Mouse (Mus musculus): ENCODE measurements around the gene Gucy1b2. TPM values are rescaled to one million over a fixed set of nuclear protein-coding genes. Genes with fewer than 3 reads are reported as not detected.
A peak's percentile ranks its signal among the peaks of the same experiment; 100 is the strongest.

Gene Gucy1b2
- polyA plus RNA-seq, 1 experiment from 2014 or later: 0.55 TPM

DNA sequence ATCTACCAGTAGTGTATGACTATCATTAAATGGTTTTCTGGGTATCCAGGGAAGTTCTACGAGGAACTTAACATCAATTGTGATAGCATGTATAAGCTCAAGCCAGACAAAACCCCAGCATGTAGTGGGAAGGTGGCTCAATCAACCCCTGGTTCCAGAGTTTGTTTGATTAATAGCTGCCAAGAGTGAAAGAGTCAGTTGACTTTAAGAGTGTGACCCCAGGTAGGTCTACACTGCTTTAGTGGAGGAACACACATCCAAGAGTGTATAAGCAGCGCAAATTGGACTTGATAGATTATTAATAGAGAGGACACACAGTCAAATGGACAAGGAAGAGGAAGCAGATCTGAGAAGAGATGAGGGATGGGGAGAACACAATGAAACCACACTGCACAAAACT, 18.3 kb downstream of the Gucy1b2 start:
- no peak for ATAC-seq
- Histone ChIP-seq H3K36me3 (ENCODE audit: control insufficient read depth, insufficient read depth, low read length) (no peaks in the 10 kb centered on the region), H3K4me3 (ENCODE audit: low read depth, low read length) (no peak overlapping the region), H3K4me2 (ENCODE audit: low read length) (no peak overlapping the region), H3K4me1 (ENCODE audit: control insufficient read depth, insufficient read depth, low read length) (no peaks in the 10 kb centered on the region), H3K9ac (ENCODE audit: low read depth, low read length) (no peak overlapping the region), H3K9me3 (replicated peaks; ENCODE audit: control insufficient read depth, low read length, poor library complexity, severe bottlenecking) (no peaks in the 10 kb centered on the region), H3K27ac (ENCODE audit: low read length) (no peak overlapping the region), H3K27me3 (ENCODE audit: control insufficient read depth, insufficient read depth, low read depth, low read length) (no peaks in the 10 kb centered on the region)
- 92% methylated on average over 2 of the region's 2 CpGs for WGBS

DNA sequence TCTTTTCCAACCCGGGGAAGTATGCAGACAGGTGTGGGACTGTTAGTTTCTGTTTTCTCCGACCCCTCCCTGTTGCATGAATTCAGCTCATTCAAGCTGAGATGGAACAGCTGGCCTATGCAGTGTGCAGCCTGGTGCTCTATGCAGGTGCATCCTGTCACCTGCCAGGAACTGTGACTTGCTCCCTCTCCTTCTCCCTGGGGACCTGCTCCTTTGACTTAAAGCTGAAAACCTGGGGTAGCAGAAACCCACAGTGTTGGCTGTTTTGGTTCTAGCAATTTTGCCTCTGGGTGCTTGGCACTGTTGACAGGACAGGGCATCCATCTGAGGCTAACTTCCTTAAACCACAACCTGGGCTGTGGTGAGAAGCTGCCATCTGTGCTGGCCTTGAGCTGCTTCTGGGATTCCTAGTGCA, 30.8 kb downstream of the Gucy1b2 start:
- no peak overlapping the region for H3K9ac ChIP-seq (ENCODE audit: low read depth, low read length)
- H3K27ac ChIP-seq (ENCODE audit: low read length): no peak overlapping the region
- H3K4me1 ChIP-seq (ENCODE audit: control insufficient read depth, insufficient read depth, low read length): no peaks in the 10 kb centered on the region
- no peaks in the 10 kb centered on the region for H3K36me3 ChIP-seq (ENCODE audit: control insufficient read depth, insufficient read depth, low read length)
- no peak overlapping the region for H3K4me3 ChIP-seq (ENCODE audit: low read depth, low read length)
- 53% methylated on average over 2 of the region's 2 CpGs for WGBS
- no peaks in the 10 kb centered on the region for H3K27me3 ChIP-seq (ENCODE audit: control insufficient read depth, insufficient read depth, low read depth, low read length)
- no peak overlapping the region for H3K4me2 ChIP-seq (ENCODE audit: low read length)
- ATAC-seq: no peak
- H3K9me3 ChIP-seq (replicated peaks; ENCODE audit: control insufficient read depth, low read length, poor library complexity, severe bottlenecking): no peaks in the 10 kb centered on the region

DNA sequence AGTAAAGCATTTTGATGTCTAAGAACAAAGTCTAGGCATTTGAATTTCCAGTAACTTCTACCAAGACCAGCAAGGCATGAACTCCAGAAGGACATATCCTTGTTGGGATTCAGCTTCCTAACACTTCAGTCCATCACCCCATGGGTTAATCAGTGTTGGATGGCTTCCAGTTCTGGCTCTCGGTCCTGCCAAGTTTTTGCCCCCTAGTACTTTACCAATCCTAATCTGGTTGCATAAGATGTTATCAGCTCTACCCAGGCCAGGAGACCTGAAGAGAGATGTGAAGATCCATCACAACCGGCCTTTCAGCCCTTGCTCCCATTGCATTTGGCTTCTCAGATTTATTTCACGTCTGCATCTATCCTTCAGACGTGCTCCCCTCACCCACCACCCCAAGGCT, 33.8 kb downstream of the Gucy1b2 start:
- Histone ChIP-seq H3K9me3 (replicated peaks; ENCODE audit: control insufficient read depth, low read length, poor library complexity, severe bottlenecking) (no peaks in the 10 kb centered on the region), H3K27me3 (ENCODE audit: control insufficient read depth, insufficient read depth, low read depth, low read length) (no peaks in the 10 kb centered on the region), H3K9ac (ENCODE audit: low read depth, low read length) (no peak overlapping the region), H3K4me3 (ENCODE audit: low read depth, low read length) (no peak overlapping the region), H3K27ac (ENCODE audit: low read length) (no peak overlapping the region), H3K4me2 (ENCODE audit: low read length) (no peak overlapping the region), H3K36me3 (ENCODE audit: control insufficient read depth, insufficient read depth, low read length) (no peaks in the 10 kb centered on the region), H3K4me1 (ENCODE audit: control insufficient read depth, insufficient read depth, low read length) (no peaks in the 10 kb centered on the region; the same call in 1 of the 2 replicates)
- 61% methylated on average over 4 of the region's 4 CpGs for WGBS
- ATAC-seq: no peak

DNA sequence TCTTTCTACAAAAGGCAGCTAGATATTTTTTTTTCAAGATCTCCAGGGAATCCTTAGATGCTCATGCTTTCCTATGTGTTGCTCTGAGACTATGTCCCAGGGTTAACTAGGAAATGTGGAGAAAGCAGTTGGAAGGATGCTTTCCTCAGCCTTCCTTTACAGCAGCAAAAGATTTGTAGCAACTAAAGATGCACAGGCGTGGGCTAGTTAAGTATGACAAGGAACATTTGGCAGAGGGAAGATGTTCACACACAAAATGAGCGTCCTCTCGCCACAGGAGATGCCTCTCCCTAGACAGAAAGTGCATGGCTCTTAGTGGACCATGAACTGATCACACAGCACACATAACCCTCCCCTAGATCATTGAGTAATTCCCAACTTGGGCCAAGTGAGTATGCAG, 38.6 kb downstream of the Gucy1b2 start:
- Histone ChIP-seq H3K4me3 (ENCODE audit: low read depth, low read length) (no peak overlapping the region), H3K9me3 (replicated peaks; ENCODE audit: control insufficient read depth, low read length, poor library complexity, severe bottlenecking) (no peaks in the 10 kb centered on the region), H3K36me3 (ENCODE audit: control insufficient read depth, insufficient read depth, low read length) (no peaks in the 10 kb centered on the region), H3K4me1 (ENCODE audit: control insufficient read depth, insufficient read depth, low read length) (peaks cover 6% of the 10 kb centered on the region; the same call in 1 of the 2 replicates), H3K4me2 (ENCODE audit: low read length) (no peak overlapping the region), H3K9ac (ENCODE audit: low read depth, low read length) (no peak overlapping the region), H3K27me3 (ENCODE audit: control insufficient read depth, insufficient read depth, low read depth, low read length) (no peaks in the 10 kb centered on the region), H3K27ac (ENCODE audit: low read length) (peak overlapping the region; percentile 67)
- 90% methylated on average over 3 of the region's 3 CpGs for WGBS
- ATAC-seq: no peak

DNA sequence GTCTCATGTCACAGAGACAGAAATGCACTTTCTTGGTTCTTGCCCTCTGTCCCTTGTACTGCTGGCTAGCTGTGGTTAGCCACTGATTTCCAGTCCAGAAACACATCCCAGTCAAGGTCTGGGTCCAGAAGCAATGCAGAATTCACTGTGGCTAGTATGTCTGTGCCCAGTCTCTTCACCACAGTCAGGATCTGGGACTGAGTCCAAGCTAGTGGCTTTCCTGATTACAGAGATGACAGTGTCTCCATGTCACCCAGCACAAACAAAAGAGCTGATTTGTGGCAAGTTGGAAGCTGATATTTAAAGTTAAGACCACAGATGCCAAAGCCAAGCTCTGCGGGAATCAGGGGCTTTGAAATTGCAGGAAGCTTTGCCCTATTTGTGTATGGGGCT, 39.4 kb downstream of the Gucy1b2 start:
- Histone ChIP-seq H3K4me2 (ENCODE audit: low read length) (no peak overlapping the region), H3K36me3 (ENCODE audit: control insufficient read depth, insufficient read depth, low read length) (no peaks in the 10 kb centered on the region), H3K4me3 (ENCODE audit: low read depth, low read length) (no peak overlapping the region), H3K9ac (ENCODE audit: low read depth, low read length) (no peak overlapping the region), H3K27me3 (ENCODE audit: control insufficient read depth, insufficient read depth, low read depth, low read length) (no peaks in the 10 kb centered on the region), H3K9me3 (replicated peaks; ENCODE audit: control insufficient read depth, low read length, poor library complexity, severe bottlenecking) (no peaks in the 10 kb centered on the region), H3K4me1 (ENCODE audit: control insufficient read depth, insufficient read depth, low read length) (peaks cover 6% of the 10 kb centered on the region; the same call in 1 of the 2 replicates), H3K27ac (ENCODE audit: low read length) (peak overlapping the region; percentile 70)
- 38% methylated on average over 1 of the region's 1 CpGs for WGBS
- ATAC-seq: peak; percentile 87

DNA sequence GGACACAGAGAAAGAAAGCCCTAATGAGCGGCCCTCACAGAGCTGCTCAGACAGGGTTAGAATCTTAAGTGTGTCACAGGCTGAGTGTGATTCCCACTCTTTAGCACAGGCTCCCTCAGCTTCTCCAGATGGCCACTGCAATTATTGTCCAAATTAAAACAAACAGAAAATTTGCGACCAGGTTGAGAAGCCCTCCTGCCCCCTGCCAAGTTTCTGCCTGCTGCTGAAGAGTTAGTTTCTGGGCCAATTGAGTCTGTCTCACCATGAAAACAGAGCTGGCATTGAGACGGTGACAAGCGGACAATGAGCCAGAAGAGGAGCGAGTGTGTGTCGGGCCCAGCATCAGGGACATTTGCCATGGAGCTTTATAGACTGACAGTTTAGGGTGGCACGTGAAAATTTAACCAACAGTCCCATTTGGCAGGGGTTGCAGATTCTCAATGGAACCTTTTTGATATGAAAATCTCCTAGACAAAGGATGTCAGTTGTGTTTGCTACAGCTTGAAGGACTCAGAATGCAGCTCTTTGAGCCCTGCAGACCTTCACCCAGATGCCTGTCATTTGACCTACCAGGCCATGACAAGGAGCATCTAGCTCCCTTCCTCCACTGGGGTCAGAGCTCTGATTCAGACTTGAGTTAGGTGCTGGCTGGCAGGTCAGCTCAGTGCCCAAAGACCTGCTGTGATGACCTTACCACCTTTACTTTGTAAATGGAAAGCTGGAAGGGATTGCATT, 39.9 kb downstream of the Gucy1b2 start:
- Histone ChIP-seq H3K4me1 (ENCODE audit: control insufficient read depth, insufficient read depth, low read length) (peaks cover 6% of the 10 kb centered on the region; the same call in 1 of the 2 replicates), H3K4me2 (ENCODE audit: low read length) (no peak overlapping the region), H3K9me3 (replicated peaks; ENCODE audit: control insufficient read depth, low read length, poor library complexity, severe bottlenecking) (no peaks in the 10 kb centered on the region), H3K36me3 (ENCODE audit: control insufficient read depth, insufficient read depth, low read length) (no peaks in the 10 kb centered on the region), H3K27me3 (ENCODE audit: control insufficient read depth, insufficient read depth, low read depth, low read length) (no peaks in the 10 kb centered on the region), H3K27ac (ENCODE audit: low read length) (peak overlapping the region; percentile 70), H3K9ac (ENCODE audit: low read depth, low read length) (no peak overlapping the region), H3K4me3 (ENCODE audit: low read depth, low read length) (no peak overlapping the region)
- peak; percentile 92 for ATAC-seq
- 24% methylated on average over 7 of the region's 7 CpGs for WGBS

DNA sequence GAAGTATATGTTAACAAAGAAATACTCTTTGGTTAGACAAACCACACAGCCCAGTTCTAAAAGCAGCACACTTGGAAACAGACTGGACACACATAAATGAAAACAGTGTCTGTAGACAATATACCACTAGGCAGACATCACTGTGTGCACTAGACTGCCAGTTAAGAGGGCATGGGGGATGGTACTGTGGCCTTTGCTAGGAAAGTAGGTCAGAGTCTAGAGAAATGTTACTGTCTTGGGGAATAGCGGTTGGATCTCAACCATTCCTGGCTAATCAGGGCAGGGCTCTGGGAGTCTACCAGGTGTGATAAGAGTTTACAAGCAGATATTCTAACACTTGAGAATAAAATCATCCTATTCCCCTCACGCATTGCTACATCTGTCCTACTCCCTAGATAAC, 60.7 kb downstream of the Gucy1b2 start:
- no peaks in the 10 kb centered on the region for H3K36me3 ChIP-seq (ENCODE audit: control insufficient read depth, insufficient read depth, low read length)
- H3K4me3 ChIP-seq (ENCODE audit: low read depth, low read length): no peak overlapping the region
- no peak overlapping the region for H3K9ac ChIP-seq (ENCODE audit: low read depth, low read length)
- no peak for ATAC-seq
- H3K4me1 ChIP-seq (ENCODE audit: control insufficient read depth, insufficient read depth, low read length): no peaks in the 10 kb centered on the region
- no peak overlapping the region for H3K4me2 ChIP-seq (ENCODE audit: low read length)
- no peaks in the 10 kb centered on the region for H3K9me3 ChIP-seq (replicated peaks; ENCODE audit: control insufficient read depth, low read length, poor library complexity, severe bottlenecking)
- WGBS: 93% methylated on average over 2 of the region's 2 CpGs
- H3K27me3 ChIP-seq (ENCODE audit: control insufficient read depth, insufficient read depth, low read depth, low read length): no peaks in the 10 kb centered on the region
- H3K27ac ChIP-seq (ENCODE audit: low read length): no peak overlapping the region

DNA sequence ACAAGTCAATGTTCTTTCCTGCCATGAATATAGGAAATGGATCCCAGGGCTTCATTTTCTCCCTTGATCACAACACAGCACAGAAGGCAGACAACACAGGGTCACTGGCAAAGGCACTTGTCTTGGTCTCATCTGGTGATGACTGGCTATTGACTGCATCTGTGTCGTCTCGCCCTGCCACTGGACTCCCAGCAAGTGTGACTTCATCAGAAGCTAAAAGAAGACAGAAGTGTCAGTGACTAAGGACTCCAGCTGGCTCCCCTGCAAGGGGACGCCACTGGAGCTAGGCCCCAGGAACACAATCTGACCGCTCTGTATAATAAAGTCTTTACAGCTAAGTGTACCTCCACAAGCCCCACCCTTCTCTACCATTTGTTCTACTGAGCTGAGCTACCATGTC, 63.3 kb downstream of the Gucy1b2 start:
- no peaks in the 10 kb centered on the region for H3K27me3 ChIP-seq (ENCODE audit: control insufficient read depth, insufficient read depth, low read depth, low read length)
- no peaks in the 10 kb centered on the region for H3K36me3 ChIP-seq (ENCODE audit: control insufficient read depth, insufficient read depth, low read length)
- H3K4me2 ChIP-seq (ENCODE audit: low read length): no peak overlapping the region
- H3K9ac ChIP-seq (ENCODE audit: low read depth, low read length): no peak overlapping the region
- no peak for ATAC-seq
- no peaks in the 10 kb centered on the region for H3K9me3 ChIP-seq (replicated peaks; ENCODE audit: control insufficient read depth, low read length, poor library complexity, severe bottlenecking)
- no peak overlapping the region for H3K27ac ChIP-seq (ENCODE audit: low read length)
- 63% methylated on average over 4 of the region's 4 CpGs for WGBS
- peaks cover 6% of the 10 kb centered on the region for H3K4me1 ChIP-seq (ENCODE audit: control insufficient read depth, insufficient read depth, low read length)
- no peak overlapping the region for H3K4me3 ChIP-seq (ENCODE audit: low read depth, low read length)

DNA sequence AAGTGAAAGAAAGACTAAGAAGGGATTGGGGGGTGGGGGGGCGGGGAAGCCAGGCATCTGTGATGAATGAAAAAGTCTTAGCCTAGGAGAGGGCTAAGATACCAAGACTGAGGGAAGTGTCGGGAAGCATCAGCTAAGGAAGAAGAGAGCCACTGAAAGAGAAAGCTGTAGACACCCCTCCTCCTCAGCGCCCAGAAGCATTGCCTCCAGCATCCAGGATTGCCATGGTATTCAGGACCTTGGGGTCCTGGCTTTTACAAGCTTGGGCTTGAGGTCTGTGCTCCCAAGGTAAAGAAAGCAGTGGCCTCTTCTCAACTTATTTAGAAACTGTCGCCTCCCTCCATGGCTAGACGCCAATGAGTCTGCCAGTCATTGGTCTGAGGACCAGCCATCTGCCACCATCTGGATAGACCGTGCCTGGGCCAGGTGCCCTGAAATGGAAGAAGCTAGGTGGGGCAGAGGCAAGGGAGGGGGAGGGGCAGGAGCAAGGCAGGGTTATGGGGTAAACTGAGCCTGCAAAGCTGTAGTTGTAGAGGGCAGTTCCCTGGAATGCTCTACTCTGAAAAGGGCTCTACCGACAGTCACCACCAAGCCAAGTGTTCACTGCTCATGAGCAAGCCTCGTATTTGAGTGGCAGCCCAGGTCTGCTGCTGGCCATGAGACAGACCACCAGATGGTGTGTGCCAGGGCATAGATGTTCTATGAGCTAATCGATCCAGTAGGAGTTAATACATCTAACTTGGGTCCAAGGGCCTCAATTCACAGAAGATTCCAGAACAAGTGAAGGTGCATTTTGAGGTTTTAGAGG, 66.2 kb downstream of the Gucy1b2 start:
- peak; percentile 48 for ATAC-seq
- H3K36me3 ChIP-seq (ENCODE audit: control insufficient read depth, insufficient read depth, low read length): no peaks in the 10 kb centered on the region
- 62% methylated on average over 9 of the region's 9 CpGs for WGBS
- no peak overlapping the region for H3K9ac ChIP-seq (ENCODE audit: low read depth, low read length)
- no peak overlapping the region; the same call in 1 of the 2 replicates for H3K27ac ChIP-seq (ENCODE audit: low read length)
- no peaks in the 10 kb centered on the region for H3K9me3 ChIP-seq (replicated peaks; ENCODE audit: control insufficient read depth, low read length, poor library complexity, severe bottlenecking)
- no peak overlapping the region for H3K4me3 ChIP-seq (ENCODE audit: low read depth, low read length)
- H3K4me2 ChIP-seq (ENCODE audit: low read length): peak overlapping the region; percentile 24
- H3K27me3 ChIP-seq (ENCODE audit: control insufficient read depth, insufficient read depth, low read depth, low read length): no peaks in the 10 kb centered on the region
- peaks cover 6% of the 10 kb centered on the region for H3K4me1 ChIP-seq (ENCODE audit: control insufficient read depth, insufficient read depth, low read length)
